Mouse (Mus musculus): ENCODE measurements around the gene Rai1.

DNA sequence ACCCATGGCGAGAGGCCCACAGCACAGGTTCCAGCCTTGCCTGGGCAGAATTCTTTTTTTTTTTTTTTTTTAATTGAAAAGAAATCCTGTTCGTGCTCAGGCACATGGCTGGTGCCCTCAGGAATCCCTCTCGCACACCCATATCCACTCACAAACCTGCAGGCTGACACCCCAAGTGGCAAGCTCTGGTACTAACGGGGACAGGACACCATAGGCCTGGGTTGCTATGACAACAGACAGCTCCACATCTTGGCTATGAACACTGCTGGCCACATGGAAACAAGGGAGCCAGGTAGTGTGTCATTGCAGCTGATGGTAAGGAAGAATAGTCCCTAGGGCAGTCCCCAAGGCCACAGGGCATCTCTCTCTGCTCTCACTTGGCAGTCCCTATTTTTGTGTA, 15.9 kb upstream of the Rai1 start:
- TF ChIP-seq GATA1 (IDR thresholded peaks at IDR 0.05; ENCODE audit: low read length) (no peak), TAL1 (IDR thresholded peaks at IDR 0.05; ENCODE audit: low read length) (no peak)
